Mouse (Mus musculus): ENCODE data around the gene Olfr464.
A peak's percentile ranks its signal among the peaks of the same experiment; 100 is the strongest.

- TF ChIP-seq CTCF (IDR thresholded peaks at IDR 0.05; ENCODE audit: low read depth) (peak; percentile 98), EP300 (optimal IDR thresholded peaks at IDR 0.05) (no peak)
Observed at GRCm38 (mm10) chr11:87967692-87968289, 47.0 kb upstream of the Olfr464 start.
